ENCODE assay signal across 11 mouse cellular contexts in genomic region chr14:20607396-20608126, GRCm38 (mm10). TPM values are rescaled to one million over a fixed set of nuclear protein-coding genes. Genes with fewer than 3 reads are reported as not detected.
A peak's percentile ranks its signal among the peaks of the same experiment; 100 is the strongest.
DNase-seq lines count a peak whose midpoint lies in the region; ATAC-seq lines count a peak whose summit lies in the region.
"Had no signal": no experiment of that assay in that cellular context is flagged by ENCODE, and none has a peak within 500 bp of the region (broad histone marks: within the 10 kb centered on the region; RNA-seq: fewer than 3 reads in every experiment).

No protein-coding gene starts in this region.

- H3K27ac ChIP-seq in liver, embryonic 15.5 days (replicated peaks) = 0 out of 2 replicates have a peak overlapping the region, but pooled peaks have one; percentile 10
- H3K27ac ChIP-seq in liver, embryonic 12.5 days = no peak overlapping the region
- H3K27ac ChIP-seq in kidney, embryonic 15.5 days = peak overlapping the region; percentile 48
- no peak overlapping the region for H3K27ac ChIP-seq in hindbrain, embryonic 10.5 days
- no peak overlapping the region for H3K27ac ChIP-seq in midbrain, embryonic 14.5 days (replicated peaks; ENCODE audit: low read depth, low read length)
- H3K27ac ChIP-seq: liver, embryonic 13.5 days had no signal

- no peak overlapping the region for H3K9ac ChIP-seq in liver, embryonic 15.5 days
- no peak overlapping the region for H3K9ac ChIP-seq in liver, embryonic 12.5 days
- no peak overlapping the region for H3K9ac ChIP-seq in kidney, embryonic 15.5 days
- H3K9ac ChIP-seq in midbrain, embryonic 14.5 days (replicated peaks; ENCODE audit: low read length) = no peak overlapping the region
- H3K9ac ChIP-seq: liver, embryonic 13.5 days had no signal

- no peak overlapping the region for H3K4me3 ChIP-seq in liver, embryonic 15.5 days (replicated peaks)
- no peak overlapping the region for H3K4me3 ChIP-seq in liver, embryonic 12.5 days
- H3K4me3 ChIP-seq in kidney, embryonic 15.5 days (replicated peaks) = no peak overlapping the region
- no peak overlapping the region for H3K4me3 ChIP-seq in hindbrain, embryonic 10.5 days
- no peak overlapping the region for H3K4me3 ChIP-seq in midbrain, embryonic 14.5 days (replicated peaks; ENCODE audit: low read depth, low read length)
- H3K4me3 ChIP-seq: erythroblast, embryonic 14.5 days; liver, embryonic 13.5 days had no signal

- no peaks in the 10 kb centered on the region for H3K27me3 ChIP-seq in liver, embryonic 15.5 days
- H3K27me3 ChIP-seq in liver, embryonic 12.5 days (replicated peaks) = no peaks in the 10 kb centered on the region
- H3K27me3 ChIP-seq in kidney, embryonic 15.5 days = no peaks in the 10 kb centered on the region
- H3K27me3 ChIP-seq in hindbrain, embryonic 10.5 days (ENCODE audit: insufficient read depth, poor library complexity, severe bottlenecking) = no peaks in the 10 kb centered on the region
- no peaks in the 10 kb centered on the region for H3K27me3 ChIP-seq in midbrain, embryonic 14.5 days (ENCODE audit: control insufficient read depth, insufficient read depth, low read length)
- H3K27me3 ChIP-seq: liver, embryonic 13.5 days had no signal

- 64% methylated on average over 9 of the region's 9 CpGs for WGBS in liver, embryonic 15.5 days (ENCODE audit: insufficient replicate concordance)
- WGBS in liver, embryonic 12.5 days (ENCODE audit: insufficient replicate concordance) = 72% methylated on average over 9 of the region's 9 CpGs
- WGBS in kidney, embryonic 15.5 days = 60% methylated on average over 9 of the region's 9 CpGs
- WGBS in hindbrain, embryonic 10.5 days = 91% methylated on average over 9 of the region's 9 CpGs
- WGBS in midbrain, embryonic 14.5 days = 93% methylated on average over 9 of the region's 9 CpGs

- peak; percentile 29 for DNase-seq in fibroblast of lung, adult 2 months (ENCODE audit: low read depth)
- DNase-seq in naive thymus-derived CD4-positive, alpha-beta T cell, adult 2 months (ENCODE audit: low read depth) = peak; percentile 12
- no peak for DNase-seq in hindbrain, embryonic 10.5 days (ENCODE audit: low spot score)
- no peak for DNase-seq in layer of hippocampus, postnatal 36 days
- no peak for DNase-seq in midbrain, embryonic 14.5 days
- DNase-seq: liver, embryonic 13.5 days; right cerebral cortex, adult 18-20 months had no signal

- H3K4me2 ChIP-seq in liver, embryonic 15.5 days = no peak overlapping the region
- H3K4me2 ChIP-seq in liver, embryonic 12.5 days = no peak overlapping the region
- no peak overlapping the region for H3K4me2 ChIP-seq in kidney, embryonic 15.5 days
- H3K4me2 ChIP-seq in midbrain, embryonic 14.5 days (ENCODE audit: low read length) = no peak overlapping the region
- H3K4me2 ChIP-seq: liver, embryonic 13.5 days had no signal

- H3K9me3 ChIP-seq in liver, embryonic 15.5 days (replicated peaks) = no peaks in the 10 kb centered on the region
- H3K9me3 ChIP-seq in liver, embryonic 12.5 days (replicated peaks) = no peaks in the 10 kb centered on the region
- H3K9me3 ChIP-seq in kidney, embryonic 15.5 days (replicated peaks) = no peaks in the 10 kb centered on the region
- H3K9me3 ChIP-seq in hindbrain, embryonic 10.5 days = no peaks in the 10 kb centered on the region
- no peaks in the 10 kb centered on the region for H3K9me3 ChIP-seq in midbrain, embryonic 14.5 days (ENCODE audit: control insufficient read depth, low read length)
- H3K9me3 ChIP-seq: liver, embryonic 13.5 days had no signal

- H3K36me3 ChIP-seq in liver, embryonic 15.5 days (replicated peaks) = no peaks in the 10 kb centered on the region
- H3K36me3 ChIP-seq in liver, embryonic 12.5 days = peaks cover 5% of the 10 kb centered on the region; the same call in 1 of the 2 replicates
- H3K36me3 ChIP-seq in kidney, embryonic 15.5 days = 0 out of 2 replicates have a peak, but pooled peaks cover 6% of the 10 kb centered on the region
- peaks cover 30% of the 10 kb centered on the region for H3K36me3 ChIP-seq in hindbrain, embryonic 10.5 days
- 0 out of 2 replicates have a peak, but pooled peaks cover 6% of the 10 kb centered on the region for H3K36me3 ChIP-seq in midbrain, embryonic 14.5 days (ENCODE audit: control insufficient read depth, insufficient read depth, low read length)
- H3K36me3 ChIP-seq: liver, embryonic 13.5 days had no signal

- H3K4me1 ChIP-seq in liver, embryonic 15.5 days (replicated peaks) = 0 out of 2 replicates have a peak, but pooled peaks cover 5% of the 10 kb centered on the region
- peaks cover 5% of the 10 kb centered on the region; the same call in 1 of the 2 replicates for H3K4me1 ChIP-seq in liver, embryonic 12.5 days
- H3K4me1 ChIP-seq in kidney, embryonic 15.5 days = peaks cover 10% of the 10 kb centered on the region; the same call in 1 of the 2 replicates
- no peaks in the 10 kb centered on the region for H3K4me1 ChIP-seq in hindbrain, embryonic 10.5 days (replicated peaks)
- no peaks in the 10 kb centered on the region for H3K4me1 ChIP-seq in midbrain, embryonic 14.5 days (ENCODE audit: control insufficient read depth, insufficient read depth, low read length)

- ATAC-seq in liver, embryonic 15.5 days (ENCODE audit: insufficient read depth) = no peak
- ATAC-seq in liver, embryonic 12.5 days = no peak
- ATAC-seq in kidney, embryonic 15.5 days (replicated peaks; ENCODE audit: low FRiP score) = no peak
- no peak for ATAC-seq in midbrain, embryonic 14.5 days (ENCODE audit: low FRiP score, low TSS enrichment)

RNA-seq across cellular contexts. Expression of gene Usp54, which starts 33.3 kb away (rescaled TPM):
- polyA plus RNA-seq in liver, embryonic 15.5 days (2015; fragmentation: Nextera tagmentation; extraction: Ambion mirVana) = 0.77 and 0.78 TPM in 2 replicates
- 2.2 and 2.3 TPM in 2 replicates for polyA plus RNA-seq in liver, embryonic 12.5 days (2016; fragmentation: Nextera tagmentation; extraction: Ambion mirVana)
- polyA plus RNA-seq in kidney, embryonic 15.5 days (2015; fragmentation: Nextera tagmentation; extraction: Ambion mirVana) = 8.4 and 8.9 TPM in 2 replicates
- 12.7 and 14.0 TPM in 2 replicates for polyA plus RNA-seq in hindbrain, embryonic 10.5 days (2016; fragmentation: Nextera tagmentation; extraction: Ambion mirVana)
- 10 to 100 TPM; 49.1 to 57.8 TPM for total RNA-seq in layer of hippocampus, postnatal 36 days (2021)
- polyA plus RNA-seq in midbrain, embryonic 14.5 days (2014; fragmentation: Nextera tagmentation; extraction: Ambion mirVana) = 10.9 and 14.5 TPM in 2 replicates

RNA-seq across cellular contexts. Expression of gene Myoz1, which starts 48.8 kb away (rescaled TPM):
- 2.8 and 4.4 TPM in 2 replicates for polyA plus RNA-seq in liver, embryonic 15.5 days (2015; fragmentation: Nextera tagmentation; extraction: Ambion mirVana)
- 0.38 TPM in 1 of 2 replicates, not detected in the other for polyA plus RNA-seq in liver, embryonic 12.5 days (2016; fragmentation: Nextera tagmentation; extraction: Ambion mirVana)
- 3.2 and 5.9 TPM in 2 replicates for polyA plus RNA-seq in kidney, embryonic 15.5 days (2015; fragmentation: Nextera tagmentation; extraction: Ambion mirVana)
- 0.27 and 0.51 TPM in 2 replicates for polyA plus RNA-seq in hindbrain, embryonic 10.5 days (2016; fragmentation: Nextera tagmentation; extraction: Ambion mirVana)
- total RNA-seq in layer of hippocampus, postnatal 36 days (2021) = not detected
- polyA plus RNA-seq in midbrain, embryonic 14.5 days (2014; fragmentation: Nextera tagmentation; extraction: Ambion mirVana) = not detected in 2 replicates
- polyA plus RNA-seq: erythroblast, embryonic 14.5 days had no signal

Comparison
In these comparisons a context has a peak if more than half of its experiments do, and no peak if none do; other contexts are left out.
1. H3K27ac ChIP-seq: peak in liver, embryonic 15.5 days (single experiment) and kidney, embryonic 15.5 days (single experiment); none in liver, embryonic 12.5 days (single experiment), hindbrain, embryonic 10.5 days (single experiment) and midbrain, embryonic 14.5 days (single experiment).
2. DNase-seq: peak in fibroblast of lung, adult 2 months (single experiment) and naive thymus-derived CD4-positive, alpha-beta T cell, adult 2 months (single experiment); none in hindbrain, embryonic 10.5 days (single experiment), layer of hippocampus, postnatal 36 days (0 of 2) and midbrain, embryonic 14.5 days (single experiment).